Mouse (Mus musculus) liver, embryonic 13.5 days (tissue): ENCODE measurements around the gene Pknox2. TPM values are rescaled to one million over a fixed set of nuclear protein-coding genes. Genes with fewer than 3 reads are reported as not detected.

Experiments used
- ATAC-seq: fragments of 200-750 bp; cut with Nextera tagmentation; 2 replicates; pipeline ENCODE4 v1.8.0; 2017; ENCODE audit warnings: low read depth, mild to moderate bottlenecking, moderate number of reproducible peaks, moderate library complexity
- DNase-seq: peaks from one replicate; pipeline ENCODE4 v3.0.0; 2022
- H3K27ac ChIP-seq: fragments of 300-500 bp; sonication (generic); 2 replicates; pipeline ENCODE4 v1.5.1; 2015; ENCODE audit warnings: moderate library complexity, mild to moderate bottlenecking, inconsistent platforms
- H3K27me3 ChIP-seq: fragments of 300-500 bp; sonication (generic); 2 replicates; pipeline ENCODE4 v1.6.1; 2015; ENCODE audit warnings: mild to moderate bottlenecking, inconsistent platforms
- H3K36me3 ChIP-seq: fragments of 300-500 bp; sonication (generic); 2 replicates; pipeline ENCODE4 v1.6.1; 2015; ENCODE audit warnings: mild to moderate bottlenecking, inconsistent platforms
- H3K4me1 ChIP-seq: fragments of 300-500 bp; sonication (generic); replicated peaks from 2 replicates; pipeline ENCODE4 v1.6.1; 2015; ENCODE audit warnings: inconsistent platforms
- H3K4me2 ChIP-seq: fragments of 300-500 bp; sonication (generic); 2 replicates; pipeline ENCODE4 v1.6.1; 2015; ENCODE audit warnings: inconsistent platforms, mild to moderate bottlenecking, moderate library complexity
- H3K4me3 ChIP-seq: fragments of 300-500 bp; sonication (generic); replicated peaks from 2 replicates; pipeline ENCODE4 v1.5.1; 2015; ENCODE audit warnings: mild to moderate bottlenecking, inconsistent platforms
- H3K9ac ChIP-seq: fragments of 300-500 bp; sonication (generic); 2 replicates; pipeline ENCODE4 v1.6.1; 2015; ENCODE audit warnings: mild to moderate bottlenecking, inconsistent platforms
- H3K9me3 ChIP-seq: fragments of 300-500 bp; sonication (generic); replicated peaks from 2 replicates; pipeline ENCODE4 v1.6.1; 2016; ENCODE audit warnings: inconsistent platforms
- WGBS: fragments of 180-500 bp; shearing (Covaris S2); methylation state at CpG from one replicate; pipeline ENCODE4 v1.1.7; 2015; ENCODE audit not compliant: insufficient replicate concordance; 5-methylcytosine and 5-hydroxymethylcytosine counted together
- polyA plus RNA-seq: library from polyadenylated mRNA; unstranded; fragments of >200 nt; fragmentation: Nextera tagmentation; extraction: Ambion mirVana; gene quantifications from 2 replicates; pipeline ENCODE4 v1.2.1, GENCODE M21; 2015

The Pknox2 gene
- polyA plus RNA-seq, 1 experiment from 2014 or later = 0.36 TPM

- WGBS = 53% methylated on average over 11 of the region's 11 CpGs
- no peak overlapping the region for H3K4me2 ChIP-seq
- no peak for ATAC-seq
- DNase-seq = no peak
- H3K9ac ChIP-seq = no peak overlapping the region
- H3K4me3 ChIP-seq = no peak overlapping the region
- H3K36me3 ChIP-seq = no peaks in the 10 kb centered on the region
- H3K4me1 ChIP-seq = peaks cover 3% of the 10 kb centered on the region; the same call in 1 of the 2 replicates
- no peak overlapping the region for H3K27ac ChIP-seq
- no peaks in the 10 kb centered on the region for H3K27me3 ChIP-seq
- H3K9me3 ChIP-seq = no peaks in the 10 kb centered on the region
Observed at GRCm38 (mm10) chr9:37094230-37094990, 52.8 kb downstream of the Pknox2 start.

- peaks cover 3% of the 10 kb centered on the region; the same call in 1 of the 2 replicates for H3K4me1 ChIP-seq
- no peaks in the 10 kb centered on the region for H3K36me3 ChIP-seq
- no peak overlapping the region for H3K4me3 ChIP-seq
- ATAC-seq (peak; percentile 63), DNase-seq (no peak)
- H3K27ac ChIP-seq = no peak overlapping the region
- H3K4me2 ChIP-seq = no peak overlapping the region
- WGBS = 19% methylated on average over 5 of the region's 5 CpGs
- no peaks in the 10 kb centered on the region for H3K9me3 ChIP-seq
- H3K27me3 ChIP-seq = no peaks in the 10 kb centered on the region
- H3K9ac ChIP-seq = no peak overlapping the region
Observed at GRCm38 (mm10) chr9:37093086-37093485, 54.1 kb downstream of the Pknox2 start.

- DNase-seq (no peak), ATAC-seq (no peak)
- peaks cover 3% of the 10 kb centered on the region; the same call in 1 of the 2 replicates for H3K4me1 ChIP-seq
- no peaks in the 10 kb centered on the region for H3K36me3 ChIP-seq
- WGBS = 53% methylated on average over 6 of the region's 6 CpGs
- H3K4me3 ChIP-seq = no peak overlapping the region
- no peak overlapping the region for H3K27ac ChIP-seq
- H3K27me3 ChIP-seq = no peaks in the 10 kb centered on the region
- no peak overlapping the region for H3K9ac ChIP-seq
- H3K9me3 ChIP-seq = no peaks in the 10 kb centered on the region
- no peak overlapping the region for H3K4me2 ChIP-seq
Observed at GRCm38 (mm10) chr9:37089894-37090652, 57.1 kb downstream of the Pknox2 start.

GRCm38 (mm10) chr9:37085370-37085769 is 61.8 kb downstream of the Pknox2 start:
- Histone ChIP-seq H3K9me3 (no peaks in the 10 kb centered on the region), H3K36me3 (no peaks in the 10 kb centered on the region), H3K4me1 (no peaks in the 10 kb centered on the region), H3K9ac (no peak overlapping the region), H3K4me3 (no peak overlapping the region), H3K27ac (no peak overlapping the region), H3K4me2 (no peak overlapping the region), H3K27me3 (no peaks in the 10 kb centered on the region)
- no peak for ATAC-seq
- WGBS = 48% methylated on average over 2 of the region's 2 CpGs
- DNase-seq = no peak

- H3K9ac ChIP-seq = no peak overlapping the region
- H3K9me3 ChIP-seq = no peaks in the 10 kb centered on the region
- no peaks in the 10 kb centered on the region for H3K36me3 ChIP-seq
- DNase-seq (no peak), ATAC-seq (no peak)
- H3K4me2 ChIP-seq = no peak overlapping the region
- H3K27ac ChIP-seq = no peak overlapping the region
- no peaks in the 10 kb centered on the region for H3K4me1 ChIP-seq
- WGBS = 77% methylated on average over 10 of the region's 10 CpGs
- H3K4me3 ChIP-seq = no peak overlapping the region
- no peaks in the 10 kb centered on the region for H3K27me3 ChIP-seq
Observed at GRCm38 (mm10) chr9:37082246-37082645, 65.0 kb downstream of the Pknox2 start.

GRCm38 (mm10) chr9:37080309-37080708 is 66.9 kb downstream of the Pknox2 start:
- WGBS = 69% methylated on average over 6 of the region's 6 CpGs
- no peak overlapping the region for H3K4me3 ChIP-seq
- ATAC-seq (no peak), DNase-seq (no peak)
- no peak overlapping the region for H3K9ac ChIP-seq
- no peaks in the 10 kb centered on the region for H3K27me3 ChIP-seq
- H3K4me1 ChIP-seq = no peaks in the 10 kb centered on the region
- H3K4me2 ChIP-seq = no peak overlapping the region
- H3K36me3 ChIP-seq = no peaks in the 10 kb centered on the region
- no peak overlapping the region for H3K27ac ChIP-seq
- H3K9me3 ChIP-seq = no peaks in the 10 kb centered on the region

- H3K4me3 ChIP-seq = no peak overlapping the region
- H3K27ac ChIP-seq = no peak overlapping the region
- no peaks in the 10 kb centered on the region for H3K4me1 ChIP-seq
- no peak overlapping the region for H3K9ac ChIP-seq
- H3K4me2 ChIP-seq = no peak overlapping the region
- no peaks in the 10 kb centered on the region for H3K27me3 ChIP-seq
- DNase-seq = no peak
- ATAC-seq = no peak
- WGBS = 60% methylated on average over 2 of the region's 2 CpGs
- no peaks in the 10 kb centered on the region for H3K9me3 ChIP-seq
- H3K36me3 ChIP-seq = no peaks in the 10 kb centered on the region
Observed at GRCm38 (mm10) chr9:37077063-37077418, 70.2 kb downstream of the Pknox2 start.

GRCm38 (mm10) chr9:37076386-37077062 is 70.7 kb downstream of the Pknox2 start:
- WGBS = 16% methylated on average over 15 of the region's 15 CpGs
- Histone ChIP-seq H3K36me3 (no peaks in the 10 kb centered on the region), H3K27ac (no peak overlapping the region), H3K4me2 (no peak overlapping the region), H3K4me1 (no peaks in the 10 kb centered on the region), H3K9me3 (no peaks in the 10 kb centered on the region), H3K27me3 (no peaks in the 10 kb centered on the region), H3K4me3 (no peak overlapping the region), H3K9ac (no peak overlapping the region)
- no peak for DNase-seq
- no peak for ATAC-seq

GRCm38 (mm10) chr9:37075903-37076302 is 71.3 kb downstream of the Pknox2 start:
- Histone ChIP-seq H3K27ac (no peak overlapping the region), H3K4me3 (no peak overlapping the region), H3K9me3 (no peaks in the 10 kb centered on the region), H3K27me3 (no peaks in the 10 kb centered on the region), H3K4me2 (no peak overlapping the region), H3K36me3 (no peaks in the 10 kb centered on the region), H3K4me1 (no peaks in the 10 kb centered on the region), H3K9ac (no peak overlapping the region)
- no peak for ATAC-seq
- no peak for DNase-seq
- WGBS = 59% methylated on average over 4 of the region's 4 CpGs

GRCm38 (mm10) chr9:37069391-37070312 is 77.6 kb downstream of the Pknox2 start:
- WGBS = 55% methylated on average over 6 of the region's 6 CpGs
- Histone ChIP-seq H3K27ac (no peak overlapping the region), H3K4me2 (no peak overlapping the region), H3K4me1 (no peaks in the 10 kb centered on the region), H3K9me3 (no peaks in the 10 kb centered on the region), H3K36me3 (no peaks in the 10 kb centered on the region), H3K27me3 (no peaks in the 10 kb centered on the region), H3K9ac (no peak overlapping the region), H3K4me3 (no peak overlapping the region)
- ATAC-seq (no peak), DNase-seq (no peak)

- H3K4me3 ChIP-seq = no peak overlapping the region
- H3K27ac ChIP-seq = no peak overlapping the region
- H3K9me3 ChIP-seq = no peaks in the 10 kb centered on the region
- ATAC-seq = no peak
- H3K9ac ChIP-seq = no peak overlapping the region
- no peaks in the 10 kb centered on the region for H3K36me3 ChIP-seq
- WGBS = 69% methylated on average over 5 of the region's 5 CpGs
- H3K27me3 ChIP-seq = no peaks in the 10 kb centered on the region
- DNase-seq = no peak
- no peaks in the 10 kb centered on the region for H3K4me1 ChIP-seq
- no peak overlapping the region for H3K4me2 ChIP-seq
Observed at GRCm38 (mm10) chr9:37067473-37067830, 79.8 kb downstream of the Pknox2 start.
